Mouse (Mus musculus) c-Kit-negative CD71-positive TER-119-positive erythroid progenitor cells, embryonic 14.5 days (primary cell): ENCODE results near the gene Furin.
"Not testable (repeated sequence)": the region's sequence is repeated elsewhere in the genome, so short reads cannot be mapped to it uniquely, and the experiment has no call there.

Experiments
- DNase-seq: peaks from one replicate; pipeline ENCODE4 v3.0.0-alpha.2; 2013; ENCODE audit warnings: low read depth, low spot score

The Furin gene

GRCm38 (mm10) chr7:80401041-80401859, 4.0 kb downstream of the Furin start:
- no peak for DNase-seq

GRCm38 (mm10) chr7:80400571-80400970, 4.7 kb downstream of the Furin start:
- DNase-seq: no peak

- DNase-seq: no peak
Measured at GRCm38 (mm10) chr7:80400099-80400498, 5.1 kb downstream of the Furin start.

GRCm38 (mm10) chr7:80398654-80399444, 6.4 kb downstream of the Furin start:
- no peak for DNase-seq

- DNase-seq: no peak
Measured at GRCm38 (mm10) chr7:80397986-80398385, 7.2 kb downstream of the Furin start.

GRCm38 (mm10) chr7:80396427-80396826, 8.8 kb downstream of the Furin start:
- DNase-seq: not testable (repeated sequence)

GRCm38 (mm10) chr7:80394600-80394999, 10.6 kb downstream of the Furin start:
- no peak for DNase-seq

GRCm38 (mm10) chr7:80392119-80392518, 13.1 kb downstream of the Furin start:
- no peak for DNase-seq

GRCm38 (mm10) chr7:80387633-80388543, 17.3 kb downstream of the Furin start, which contains the start of gene Fes:
Fes (minus strand) TSS chr7:80387946.
- DNase-seq: no peak

- DNase-seq: no peak
Measured at GRCm38 (mm10) chr7:80387033-80387632, 18.1 kb downstream of the Furin start.

GRCm38 (mm10) chr7:80386235-80386930, 18.9 kb downstream of the Furin start:
- peak; percentile 60 for DNase-seq

- no peak for DNase-seq
Measured at GRCm38 (mm10) chr7:80382919-80383318, 22.3 kb downstream of the Furin start.

- no peak for DNase-seq
Measured at GRCm38 (mm10) chr7:80379531-80379930, 25.7 kb downstream of the Furin start.

GRCm38 (mm10) chr7:80377471-80377870, 27.8 kb downstream of the Furin start:
- DNase-seq: peak; percentile 32

- no peak for DNase-seq
Measured at GRCm38 (mm10) chr7:80376192-80376591, 29.0 kb downstream of the Furin start.

- DNase-seq: no peak
Measured at GRCm38 (mm10) chr7:80375376-80376039, 29.7 kb downstream of the Furin start.

- no peak for DNase-seq
Measured at GRCm38 (mm10) chr7:80374733-80375132, 30.5 kb downstream of the Furin start.

GRCm38 (mm10) chr7:80374280-80374679, 31.0 kb downstream of the Furin start:
- DNase-seq: no peak

GRCm38 (mm10) chr7:80373850-80374249, 31.4 kb downstream of the Furin start:
- no peak for DNase-seq

GRCm38 (mm10) chr7:80373352-80373751, 31.9 kb downstream of the Furin start:
- no peak for DNase-seq
